Mouse (Mus musculus) stomach, postnatal 0 days (tissue): ENCODE measurements around the gene Sh3bgr.

Experiments
- CTCF ChIP-seq: IDR thresholded peaks from 2 replicates; pipeline ENCODE4 v1.5.1; 2016; ENCODE audit warnings: antibody characterized with exemption, low read depth, mild to moderate bottlenecking, moderate library complexity
- EP300 ChIP-seq: optimal IDR thresholded peaks from 2 replicates; pipeline ENCODE3; 2016; ENCODE audit warnings: antibody characterized with exemption

DNA sequence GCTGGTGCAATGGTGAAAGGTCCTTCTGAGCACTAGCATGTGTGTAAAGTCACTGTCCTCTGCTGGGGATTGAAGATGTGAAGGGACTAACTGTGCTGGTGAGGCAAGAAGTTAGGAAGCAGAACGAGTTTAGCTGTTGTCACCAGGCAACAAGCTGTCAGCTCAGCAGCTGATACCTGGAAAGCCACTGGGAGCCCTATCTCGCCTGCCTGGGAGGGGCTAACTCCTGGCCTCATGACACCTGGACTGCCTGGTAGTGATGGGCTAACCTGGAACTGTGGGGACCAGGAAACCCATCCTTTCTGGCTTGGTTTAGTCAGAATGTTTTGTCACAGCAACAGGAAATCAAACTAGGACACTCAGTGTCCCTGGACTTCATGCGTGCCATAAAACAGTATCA is 76.3 kb downstream of the Sh3bgr start:
- TF ChIP-seq CTCF (no peak), EP300 (no peak)
